Mouse (Mus musculus): Measurements from ENCODE around the gene Kdr. TPM values are rescaled to one million over a fixed set of nuclear protein-coding genes. Genes with fewer than 3 reads are reported as not detected.

Kdr gene
- total RNA-seq (2023): under 1 TPM; 0.70 to 0.81 TPM

GRCm38 (mm10) chr5:75978374-75979100 lies at the start of gene Kdr:
Gene Kdr, minus strand, starts transcription at chr5:75978458.

Other genes starting within 250 kb of the Kdr start
- gene Srd5a3, start 161.8 kb upstream of the Kdr start, total RNA-seq (2023): 10 to 100 TPM; 51.8 to 54.9 TPM
- gene Tmem165, start 205.4 kb upstream of the Kdr start, total RNA-seq (2023): 10 to 100 TPM; 56.7 to 58.3 TPM

Measured in monocyte, adult 59 days (primary cell).